Comparison of ENCODE assay signal across 1 mouse cellular context in genomic region chr2:18046186-18046585, GRCm38 (mm10).
TF ChIP-seq lines count a peak whose summit lies in the region.

No protein-coding gene starts in this region.

TF ChIP-seq in CH12.LX, 34 proteins besides CTCF, POLR2A, EP300 and RAD21 (continued from another document):
- TF ChIP-seq ELF1 (IDR thresholded peaks at IDR 0.05; ENCODE audit: low read depth, low read length) (no peak), ZMIZ1 (IDR thresholded peaks at IDR 0.05; ENCODE audit: low read depth, low read length) (no peak), JUN (IDR thresholded peaks at IDR 0.05; ENCODE audit: insufficient read depth, low read depth, low read length) (no peak), MAFK (IDR thresholded peaks at IDR 0.05; ENCODE audit: insufficient replicate concordance, low read length) (no peak), NELFE (IDR thresholded peaks at IDR 0.05; ENCODE audit: low read depth, low read length) (no peak)
